Mouse (Mus musculus) heart, adult 11 months (tissue): ENCODE data around the gene Mylk.
"Not testable (repeated sequence)": the region's sequence is repeated elsewhere in the genome, so short reads cannot be mapped to it uniquely, and the experiment has no call there.

Experiments used
- DNase-seq: peaks from one replicate; pipeline ENCODE4 v3.0.0; 2022

The Mylk gene

DNA sequence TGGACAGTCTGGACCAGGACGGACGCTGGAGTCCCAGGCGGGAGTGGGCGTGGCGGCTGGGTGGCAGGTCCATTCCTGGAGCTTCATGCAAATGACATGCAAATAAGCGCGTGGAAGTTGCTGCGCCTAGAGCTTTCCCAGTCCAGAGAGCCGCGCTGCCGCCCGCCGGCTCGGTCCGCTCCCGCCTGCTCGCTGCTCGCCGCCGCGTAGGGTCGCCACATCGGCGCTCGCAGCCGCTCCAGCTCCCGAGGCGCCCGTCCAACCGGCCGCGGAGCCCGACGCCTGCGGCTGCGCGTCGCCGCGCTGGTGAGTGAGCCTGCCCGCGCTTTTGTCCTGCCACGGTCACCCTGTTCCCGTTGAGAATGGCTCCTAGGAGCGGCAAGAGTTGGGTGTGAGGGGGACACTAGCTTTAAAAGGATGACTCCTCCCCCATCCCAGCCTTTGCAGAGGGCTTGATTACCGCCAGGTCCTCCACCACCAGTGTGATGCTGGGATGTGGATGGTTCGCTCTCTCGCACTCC, at the start of gene Mylk:
Gene Mylk, plus strand, starts transcription at position 146 of the 521 bp plus-strand sequence.
- DNase-seq: peak; percentile 98

- not testable (repeated sequence) for DNase-seq
Measured at GRCm38 (mm10) chr16:34698721-34699120, 46.3 kb upstream of the Mylk start.

GRCm38 (mm10) chr16:34700165-34700827, 44.7 kb upstream of the Mylk start:
- DNase-seq: peak; percentile 91

GRCm38 (mm10) chr16:34700828-34701216, 44.2 kb upstream of the Mylk start:
- DNase-seq: no peak

DNA sequence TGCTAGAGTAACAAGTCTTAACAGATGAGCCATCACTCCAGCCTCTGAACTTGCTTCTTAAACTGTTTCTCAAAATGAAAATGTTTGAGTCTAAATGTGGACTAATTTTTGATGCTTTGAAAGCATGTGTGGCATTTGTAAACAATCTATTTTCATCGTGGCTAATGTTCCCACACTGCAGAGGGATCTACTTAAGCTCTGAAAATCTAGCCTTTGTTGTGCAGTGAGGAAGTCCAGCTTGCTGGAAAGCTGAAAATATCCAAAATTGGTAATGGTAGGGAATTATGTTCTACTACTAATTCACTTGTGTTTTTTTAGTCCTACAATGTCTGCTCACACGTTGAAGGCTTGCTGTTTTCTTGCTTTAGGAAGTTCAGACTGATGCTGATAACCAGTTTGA, 39.0 kb upstream of the Mylk start:
- DNase-seq: no peak

GRCm38 (mm10) chr16:34706487-34706946, 38.5 kb upstream of the Mylk start:
- peak; percentile 95 for DNase-seq

GRCm38 (mm10) chr16:34711481-34711880, 33.5 kb upstream of the Mylk start:
- DNase-seq: no peak

- peak; percentile 16 for DNase-seq
Measured at GRCm38 (mm10) chr16:34725156-34725555, 19.9 kb upstream of the Mylk start.

DNA sequence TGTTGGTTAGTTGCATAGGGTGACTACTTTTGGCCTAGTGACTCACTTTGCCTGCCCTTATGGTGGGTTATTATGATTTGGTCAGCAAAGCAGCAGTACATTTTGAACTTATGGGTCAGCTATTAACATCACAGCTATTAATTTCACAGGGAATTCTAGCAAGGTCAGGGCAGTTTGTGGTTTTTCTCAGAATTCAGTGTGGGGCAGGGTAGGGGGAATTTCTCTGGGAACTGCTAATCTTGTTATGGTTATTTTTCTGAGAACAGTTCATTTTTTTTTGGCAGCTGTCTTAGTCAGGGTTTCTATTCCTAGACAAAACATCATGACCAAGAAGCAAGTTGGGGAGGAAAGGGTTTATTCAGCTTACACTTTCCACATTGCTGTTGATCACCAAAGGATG, 16.4 kb upstream of the Mylk start:
- DNase-seq: peak; percentile 12

DNA sequence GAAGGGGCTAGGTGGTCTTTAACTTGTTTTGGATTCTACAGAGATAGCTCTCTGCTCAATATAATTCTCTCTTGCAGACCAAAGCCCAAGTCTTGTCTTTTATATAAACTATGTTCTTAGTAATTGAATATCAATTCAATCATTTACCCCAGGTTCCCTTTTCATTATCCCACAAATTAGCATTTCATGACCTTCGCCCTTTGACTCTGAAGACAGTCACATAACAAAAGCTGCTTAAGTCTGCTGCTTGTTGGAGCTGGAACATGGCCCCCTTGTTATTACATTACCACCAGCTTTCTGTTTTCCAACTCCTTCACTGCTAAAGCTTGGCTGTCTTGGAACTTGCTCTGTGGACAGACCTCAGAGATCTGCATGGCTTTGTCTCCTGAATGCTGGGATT, 15.6 kb upstream of the Mylk start:
- DNase-seq: peak; percentile 46

GRCm38 (mm10) chr16:34738656-34739233, 6.3 kb upstream of the Mylk start:
- peak; percentile 34 for DNase-seq

GRCm38 (mm10) chr16:34742930-34743329, 2.1 kb upstream of the Mylk start:
- peak; percentile 61 for DNase-seq

GRCm38 (mm10) chr16:34748081-34748720, 3.2 kb downstream of the Mylk start:
- DNase-seq: peak; percentile 76

DNA sequence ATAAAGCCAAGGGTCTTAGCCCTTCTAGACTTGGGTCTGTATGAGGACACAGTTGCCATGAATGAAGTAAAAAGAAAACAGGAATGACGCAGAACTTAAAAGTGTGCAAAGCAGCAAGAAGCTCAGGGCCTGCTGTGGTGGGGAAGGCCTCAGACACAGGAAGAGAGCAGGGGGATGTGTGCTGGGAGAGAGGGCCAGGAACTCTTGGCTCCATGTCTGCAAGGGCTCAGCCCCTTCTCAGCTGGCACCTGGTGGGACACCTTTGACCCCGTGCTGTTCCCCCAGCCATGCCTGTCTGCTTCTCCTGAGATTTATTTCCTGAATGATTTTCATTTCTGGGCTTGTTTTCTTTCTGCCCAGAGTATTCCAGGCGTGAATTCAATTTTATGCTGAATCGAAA, 4.5 kb downstream of the Mylk start:
- peak; percentile 24 for DNase-seq

- DNase-seq: no peak
Measured at GRCm38 (mm10) chr16:34752026-34752425, 7.0 kb downstream of the Mylk start.

GRCm38 (mm10) chr16:34752977-34753376, 8.0 kb downstream of the Mylk start:
- DNase-seq: no peak

DNA sequence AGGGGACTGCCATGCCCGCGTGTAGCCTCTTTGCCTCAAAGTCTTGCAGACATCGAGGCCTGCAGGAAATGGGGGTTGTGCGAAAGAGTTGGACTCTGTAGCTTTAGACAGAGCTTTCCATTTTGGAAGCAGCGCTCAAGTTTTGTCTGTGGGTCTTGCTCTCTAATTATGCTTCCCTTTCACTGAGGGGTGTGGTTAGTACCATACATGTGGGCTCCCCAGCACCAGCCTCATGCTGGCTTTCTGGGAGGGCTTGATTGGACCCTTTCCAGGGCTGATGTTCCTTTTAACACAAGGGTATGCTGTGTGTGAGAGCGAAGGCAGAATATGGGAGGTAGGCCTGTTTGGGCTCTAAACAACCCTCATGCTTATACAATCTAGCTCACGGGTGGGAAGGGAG, 12.0 kb downstream of the Mylk start:
- no peak for DNase-seq

- DNase-seq: no peak
Measured at GRCm38 (mm10) chr16:34758205-34758604, 13.2 kb downstream of the Mylk start.

GRCm38 (mm10) chr16:34763959-34764591, 19.1 kb downstream of the Mylk start:
- DNase-seq: no peak

GRCm38 (mm10) chr16:34765666-34766065, 20.7 kb downstream of the Mylk start:
- no peak for DNase-seq

DNA sequence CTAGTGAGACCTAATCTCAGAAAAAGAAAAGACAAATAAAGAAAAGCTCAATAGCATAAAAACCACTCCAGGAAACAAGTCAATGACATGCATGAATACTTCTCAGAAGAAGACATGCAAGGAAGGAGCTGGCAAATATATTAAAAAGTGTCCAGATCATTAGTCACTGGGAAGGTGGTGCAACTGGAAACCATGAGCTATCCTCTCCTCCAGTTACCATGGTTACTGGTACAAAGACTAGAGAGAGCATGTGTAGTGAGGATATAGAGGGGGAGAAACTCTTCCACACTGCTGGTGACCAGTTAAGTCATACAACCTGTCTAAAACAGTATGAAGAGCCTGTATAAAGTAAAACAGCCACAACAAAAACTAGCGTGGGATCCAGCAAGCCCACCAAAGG, 21.2 kb downstream of the Mylk start:
- no peak for DNase-seq

DNA sequence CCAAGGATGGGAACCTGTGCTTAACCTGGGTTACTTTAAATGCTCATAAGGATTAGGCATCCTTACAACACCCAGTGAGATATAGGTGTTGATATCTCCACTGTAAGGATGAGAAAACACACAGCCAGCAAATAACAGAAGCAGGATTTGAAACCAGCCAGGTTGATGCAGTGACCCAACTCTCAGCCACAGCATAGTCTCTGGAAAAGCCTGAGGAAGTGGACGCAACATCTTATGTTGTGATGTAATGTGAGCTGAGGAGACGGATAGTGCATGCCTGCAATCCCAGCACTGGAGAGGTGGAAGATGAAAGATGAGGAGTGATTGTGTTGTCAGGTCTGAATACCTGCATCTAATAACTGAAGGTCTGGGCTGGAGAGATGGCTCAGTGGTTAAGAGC, 22.4 kb downstream of the Mylk start:
- no peak for DNase-seq

DNA sequence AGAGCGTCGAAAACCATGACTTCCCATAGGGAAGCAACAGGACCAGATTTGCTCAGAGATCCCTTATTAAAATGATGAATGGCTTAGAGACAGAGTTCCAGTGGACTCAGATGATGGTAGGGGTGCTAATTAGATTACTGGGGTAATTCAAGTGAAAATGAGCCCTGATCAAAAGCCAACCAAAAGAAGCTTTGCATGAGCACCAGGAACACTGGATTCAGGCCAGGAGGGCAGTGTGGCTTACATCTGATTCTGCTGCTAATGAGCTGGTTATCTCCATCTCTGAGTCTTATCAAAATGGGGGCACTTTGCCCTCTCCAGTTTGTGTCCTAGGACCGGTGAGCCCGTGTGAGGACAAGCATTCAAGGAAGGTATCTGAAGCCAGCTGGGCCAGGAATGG, 23.4 kb downstream of the Mylk start:
- no peak for DNase-seq

DNA sequence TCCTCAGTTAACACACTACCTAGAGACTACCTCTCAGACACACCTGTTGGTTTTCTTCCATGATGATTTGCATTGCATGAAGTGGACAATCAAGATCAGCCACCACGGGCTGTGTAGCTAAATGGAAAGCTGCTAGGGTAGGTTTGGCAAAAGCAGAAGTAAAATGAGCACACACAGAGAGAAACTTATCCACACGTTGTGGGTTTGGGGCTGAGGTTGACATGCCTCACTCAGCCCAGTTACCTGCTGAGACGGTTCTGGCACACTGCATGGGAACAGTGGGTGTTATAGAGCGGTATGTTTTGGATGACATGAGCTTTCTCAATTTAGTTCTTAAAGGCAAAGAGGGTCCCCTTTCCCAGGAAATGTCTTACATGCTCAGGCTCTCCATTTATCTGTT, 25.1 kb downstream of the Mylk start:
- DNase-seq: no peak
